Mouse (Mus musculus) lung, adult 18-20 months (tissue): ENCODE results near the gene Ube2k.

Experiments
- DNase-seq, 2 experiments: peaks; one replicate each; pipeline ENCODE4 v3.0.0; 2022; ENCODE audit warnings: mixed read lengths in 2 of 2

Ube2k gene

GRCm38 (mm10) chr5:65538829-65539228 is 1.8 kb downstream of the Ube2k start:
- DNase-seq = no peak

GRCm38 (mm10) chr5:65539786-65540185 is 2.8 kb downstream of the Ube2k start:
- no peak for DNase-seq

GRCm38 (mm10) chr5:65541889-65542288 is 4.9 kb downstream of the Ube2k start:
- DNase-seq = no peak

- DNase-seq = no peak
Observed at GRCm38 (mm10) chr5:65543491-65543890, 6.5 kb downstream of the Ube2k start.

- no peak for DNase-seq
Observed at GRCm38 (mm10) chr5:65544616-65545015, 7.6 kb downstream of the Ube2k start.

- DNase-seq = peak in 1 of 2 experiments; percentile 44
Observed at GRCm38 (mm10) chr5:65549677-65550076, 12.6 kb downstream of the Ube2k start.

- DNase-seq = no peak
Observed at GRCm38 (mm10) chr5:65557109-65557508, 20.1 kb downstream of the Ube2k start.

- DNase-seq = no peak
Observed at GRCm38 (mm10) chr5:65561125-65561893, 24.3 kb downstream of the Ube2k start.

- DNase-seq = no peak
Observed at GRCm38 (mm10) chr5:65565486-65565885, 28.5 kb downstream of the Ube2k start.

- no peak for DNase-seq
Observed at GRCm38 (mm10) chr5:65574876-65575275, 37.8 kb downstream of the Ube2k start.

GRCm38 (mm10) chr5:65575896-65576295 is 38.9 kb downstream of the Ube2k start:
- DNase-seq = no peak

- no peak for DNase-seq
Observed at GRCm38 (mm10) chr5:65578545-65578944, 41.5 kb downstream of the Ube2k start.

- no peak for DNase-seq
Observed at GRCm38 (mm10) chr5:65586291-65586690, 49.3 kb downstream of the Ube2k start.

- no peak for DNase-seq
Observed at GRCm38 (mm10) chr5:65590199-65590598, 53.2 kb downstream of the Ube2k start.

GRCm38 (mm10) chr5:65592421-65592820 is 55.4 kb downstream of the Ube2k start:
- DNase-seq = no peak

- no peak for DNase-seq
Observed at GRCm38 (mm10) chr5:65599681-65600080, 62.6 kb downstream of the Ube2k start.

GRCm38 (mm10) chr5:65606820-65607219 is 69.8 kb downstream of the Ube2k start:
- no peak for DNase-seq

GRCm38 (mm10) chr5:65609769-65610168 is 72.7 kb downstream of the Ube2k start:
- DNase-seq = peak in 1 of 2 experiments; percentile 52

GRCm38 (mm10) chr5:65610541-65610940 is 73.5 kb downstream of the Ube2k start:
- DNase-seq = no peak

- DNase-seq = no peak
Observed at GRCm38 (mm10) chr5:65613152-65613924, 76.3 kb downstream of the Ube2k start.

GRCm38 (mm10) chr5:65624340-65624739 is 87.3 kb downstream of the Ube2k start:
- no peak for DNase-seq

GRCm38 (mm10) chr5:65638896-65639295 is 101.9 kb downstream of the Ube2k start:
- DNase-seq = no peak
